Mouse (Mus musculus): ENCODE data around the gene Rnf222. TPM values are rescaled to one million over a fixed set of nuclear protein-coding genes. Genes with fewer than 3 reads are reported as not detected.

The Rnf222 gene
- total and polyA plus RNA-seq, 3 experiments: 0.23 to 0.28 TPM; not detected in 1

- no peaks in the 10 kb centered on the region for H3K9me3 ChIP-seq (replicated peaks; ENCODE audit: insufficient read depth, low read length)
- peaks cover 0 to 16% of the 10 kb centered on the region in 2 experiments; a peak in 2 of 4 replicates for H3K36me3 ChIP-seq (ENCODE audit: control insufficient read depth in 1 of 2, insufficient read depth in 2 of 2, low read length in 2 of 2)
- no peak overlapping the region for H3K9ac ChIP-seq (ENCODE audit: control insufficient read depth, low read depth, low read length, poor library complexity, severe bottlenecking)
- H3K4me3 ChIP-seq (ENCODE audit: control insufficient read depth in 1 of 2, insufficient read depth in 1 of 2, low read depth in 2 of 2, low read length in 2 of 2): no peak overlapping the region
- no peaks in the 10 kb centered on the region for H3K79me2 ChIP-seq (ENCODE audit: control insufficient read depth, insufficient read depth, low read length, poor library complexity)
- no peak for DNase-seq (ENCODE audit: low read depth, low spot score)
- TF ChIP-seq UBTF (IDR thresholded peaks at IDR 0.05; ENCODE audit: borderline replicate concordance, insufficient read depth, low read depth, low read length) (no peak), RAD21 (IDR thresholded peaks at IDR 0.05; ENCODE audit: low read depth, low read length) (no peak), MYC (IDR thresholded peaks at IDR 0.05; ENCODE audit: low read depth, low read length) (no peak), MYB (IDR thresholded peaks at IDR 0.05; ENCODE audit: low read depth, low read length) (no peak), ETS1 (IDR thresholded peaks at IDR 0.05; ENCODE audit: low read depth, low read length) (no peak), ZKSCAN1 (IDR thresholded peaks at IDR 0.05; ENCODE audit: low read depth, low read length) (no peak)
- no peaks in the 10 kb centered on the region for H3K27me3 ChIP-seq (ENCODE audit: control insufficient read depth in 1 of 2, insufficient read depth in 2 of 2, low read length in 2 of 2)
- H3K4me1 ChIP-seq (ENCODE audit: control insufficient read depth in 1 of 2, insufficient read depth in 2 of 2, low read length in 2 of 2): peaks cover 11 to 22% of the 10 kb centered on the region in 2 experiments
- no peak overlapping the region for H3K27ac ChIP-seq (ENCODE audit: control insufficient read depth, low read depth, low read length)
Measured at GRCm38 (mm10) chr11:68882107-68882506, 6.2 kb upstream of the Rnf222 start.

GRCm38 (mm10) chr11:68883843-68884242, 4.5 kb upstream of the Rnf222 start:
- Histone ChIP-seq H3K9me3 (replicated peaks; ENCODE audit: insufficient read depth, low read length) (no peaks in the 10 kb centered on the region), H3K9ac (ENCODE audit: control insufficient read depth, low read depth, low read length, poor library complexity, severe bottlenecking) (0 out of 2 replicates have a peak overlapping the region, but pooled peaks have one; percentile 1), H3K27me3 (ENCODE audit: control insufficient read depth in 1 of 2, insufficient read depth in 2 of 2, low read length in 2 of 2) (no peaks in the 10 kb centered on the region), H3K79me2 (ENCODE audit: control insufficient read depth, insufficient read depth, low read length, poor library complexity) (no peaks in the 10 kb centered on the region), H3K4me3 (ENCODE audit: control insufficient read depth in 1 of 2, insufficient read depth in 1 of 2, low read depth in 2 of 2, low read length in 2 of 2) (no peak overlapping the region; a peak in 1 of 4 replicates), H3K4me1 (ENCODE audit: control insufficient read depth in 1 of 2, insufficient read depth in 2 of 2, low read length in 2 of 2) (peaks cover 8 to 16% of the 10 kb centered on the region in 2 experiments), H3K36me3 (ENCODE audit: control insufficient read depth in 1 of 2, insufficient read depth in 2 of 2, low read length in 2 of 2) (peaks cover 0 to 13% of the 10 kb centered on the region in 2 experiments; a peak in 2 of 4 replicates), H3K27ac (ENCODE audit: control insufficient read depth, low read depth, low read length) (no peak overlapping the region)
- DNase-seq (ENCODE audit: low read depth, low spot score): no peak
- TF ChIP-seq MXI1 (IDR thresholded peaks at IDR 0.05; ENCODE audit: low read depth, low read length): no peak
- peak; percentile 75 for TF ChIP-seq ZNF384 (IDR thresholded peaks at IDR 0.05; ENCODE audit: low read depth, low read length)

GRCm38 (mm10) chr11:68884368-68884767, 4.0 kb upstream of the Rnf222 start:
- Histone ChIP-seq H3K9ac (ENCODE audit: control insufficient read depth, low read depth, low read length, poor library complexity, severe bottlenecking) (0 out of 2 replicates have a peak overlapping the region, but pooled peaks have one; percentile 1), H3K27me3 (ENCODE audit: control insufficient read depth in 1 of 2, insufficient read depth in 2 of 2, low read length in 2 of 2) (no peaks in the 10 kb centered on the region), H3K4me3 (ENCODE audit: control insufficient read depth in 1 of 2, insufficient read depth in 1 of 2, low read depth in 2 of 2, low read length in 2 of 2) (peak overlapping the region in 1 of 2 experiments; percentile 30; a peak in 1 of 4 replicates), H3K36me3 (ENCODE audit: control insufficient read depth in 1 of 2, insufficient read depth in 2 of 2, low read length in 2 of 2) (peaks cover 0 to 9% of the 10 kb centered on the region in 2 experiments; a peak in 2 of 4 replicates), H3K9me3 (replicated peaks; ENCODE audit: insufficient read depth, low read length) (no peaks in the 10 kb centered on the region), H3K27ac (ENCODE audit: control insufficient read depth, low read depth, low read length) (no peak overlapping the region), H3K4me1 (ENCODE audit: control insufficient read depth in 1 of 2, insufficient read depth in 2 of 2, low read length in 2 of 2) (peaks cover 8 to 12% of the 10 kb centered on the region in 2 experiments), H3K79me2 (ENCODE audit: control insufficient read depth, insufficient read depth, low read length, poor library complexity) (no peaks in the 10 kb centered on the region)
- no peak for TF ChIP-seq MAX (IDR thresholded peaks at IDR 0.05; ENCODE audit: low read length)
- TF ChIP-seq RAD21 (IDR thresholded peaks at IDR 0.05; ENCODE audit: low read depth, low read length): no peak
- no peak for TF ChIP-seq MYB (IDR thresholded peaks at IDR 0.05; ENCODE audit: low read depth, low read length)
- TF ChIP-seq TBP (IDR thresholded peaks at IDR 0.05; ENCODE audit: low read depth, low read length): peak; percentile 38; the same call in 1 of the 2 replicates
- no peak for TF ChIP-seq KAT2A (conservative IDR thresholded peaks at IDR 0.05; ENCODE audit: low read depth, low read length)
- TF ChIP-seq TCF12 (IDR thresholded peaks at IDR 0.05; ENCODE audit: low read depth, low read length): no peak
- TF ChIP-seq MAFK (IDR thresholded peaks at IDR 0.05; ENCODE audit: borderline replicate concordance, low read depth, low read length): no peak
- TF ChIP-seq NRF1 (IDR thresholded peaks at IDR 0.05; ENCODE audit: insufficient read depth, low read depth, low read length, poor library complexity, severe bottlenecking): no peak
- TF ChIP-seq RCOR1 (IDR thresholded peaks at IDR 0.05; ENCODE audit: low read depth, low read length): no peak
- TF ChIP-seq MAZ (IDR thresholded peaks at IDR 0.05; ENCODE audit: low read depth, low read length): no peak
- TF ChIP-seq SIN3A (IDR thresholded peaks at IDR 0.05; ENCODE audit: low read length): 0 out of 2 replicates have a peak, but pooled peaks have one; percentile 17
- TF ChIP-seq MXI1 (IDR thresholded peaks at IDR 0.05; ENCODE audit: low read depth, low read length): no peak
- no peak for TF ChIP-seq JUND (IDR thresholded peaks at IDR 0.05; ENCODE audit: low read depth, low read length)
- no peak for TF ChIP-seq BHLHE40 (IDR thresholded peaks at IDR 0.05; ENCODE audit: borderline replicate concordance, low read depth, low read length)
- peak; percentile 60; the same call in 1 of the 2 replicates for TF ChIP-seq GATA1 (IDR thresholded peaks at IDR 0.05; ENCODE audit: low read depth, low read length)
- peak; percentile 70 for DNase-seq (ENCODE audit: low read depth, low spot score)

Measured in MEL (cell line).